Mouse (Mus musculus): Measurements from ENCODE around the gene Olfr459. TPM values are rescaled to one million over a fixed set of nuclear protein-coding genes. Genes with fewer than 3 reads are reported as not detected.

The Olfr459 gene
- not detected in 2 replicates for polyA plus RNA-seq (2015; fragmentation: Nextera tagmentation; extraction: Ambion mirVana)

GRCm38 (mm10) chr6:41775077-41775476 is at the start of gene Olfr459:
Gene Olfr459 (minus strand): TSS chr6:41775177.
- no peaks in the 10 kb centered on the region for H3K27me3 ChIP-seq (replicated peaks; ENCODE audit: control insufficient read depth, insufficient read depth, low read length)
- H3K9me3 ChIP-seq (ENCODE audit: control insufficient read depth, low read length): no peaks in the 10 kb centered on the region
- WGBS: 85% methylated on average over 7 of the region's 7 CpGs
- peaks cover 3% of the 10 kb centered on the region; the same call in 1 of the 2 replicates for H3K4me1 ChIP-seq (replicated peaks; ENCODE audit: control insufficient read depth, insufficient read depth, low read length)
- H3K4me2 ChIP-seq (ENCODE audit: low read length): no peak within 1 kb of the TSS
- H3K27ac ChIP-seq (ENCODE audit: low read length): peak within 1 kb of the TSS; percentile 58
- no peak for ATAC-seq
- H3K36me3 ChIP-seq (ENCODE audit: control insufficient read depth, insufficient read depth): no peaks in the 10 kb centered on the region
- H3K9ac ChIP-seq (replicated peaks; ENCODE audit: low read depth, low read length): no peak within 1 kb of the TSS
- H3K4me3 ChIP-seq (replicated peaks; ENCODE audit: low read length): no peak within 1 kb of the TSS

DNA sequence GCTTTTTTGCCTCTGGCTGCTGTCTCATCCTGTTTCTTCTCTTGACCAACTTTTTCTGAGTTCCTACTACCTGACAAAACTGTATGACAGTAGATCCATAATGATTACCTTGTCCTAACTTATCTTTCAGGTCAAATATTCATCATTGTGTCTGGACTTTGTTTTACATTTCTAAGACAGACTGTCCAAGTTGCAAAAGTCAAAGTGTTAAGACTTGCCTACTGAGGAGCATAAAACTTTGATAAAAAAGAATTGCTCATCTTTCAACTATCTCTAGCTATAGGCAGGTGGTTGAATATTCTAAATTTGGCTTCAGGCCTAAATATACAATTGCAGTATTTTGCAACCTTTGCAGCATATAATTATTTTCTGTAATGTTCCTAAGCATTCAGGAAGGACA is 49.1 kb upstream of the Olfr459 start:
- Histone ChIP-seq H3K27me3 (replicated peaks; ENCODE audit: control insufficient read depth, insufficient read depth, low read length) (no peaks in the 10 kb centered on the region), H3K4me3 (replicated peaks; ENCODE audit: low read length) (no peak overlapping the region), H3K4me2 (ENCODE audit: low read length) (no peak overlapping the region), H3K27ac (ENCODE audit: low read length) (no peak overlapping the region), H3K9ac (replicated peaks; ENCODE audit: low read depth, low read length) (no peak overlapping the region), H3K9me3 (ENCODE audit: control insufficient read depth, low read length) (no peaks in the 10 kb centered on the region), H3K4me1 (replicated peaks; ENCODE audit: control insufficient read depth, insufficient read depth, low read length) (no peaks in the 10 kb centered on the region), H3K36me3 (ENCODE audit: control insufficient read depth, insufficient read depth) (no peaks in the 10 kb centered on the region)
- no peak for ATAC-seq

DNA sequence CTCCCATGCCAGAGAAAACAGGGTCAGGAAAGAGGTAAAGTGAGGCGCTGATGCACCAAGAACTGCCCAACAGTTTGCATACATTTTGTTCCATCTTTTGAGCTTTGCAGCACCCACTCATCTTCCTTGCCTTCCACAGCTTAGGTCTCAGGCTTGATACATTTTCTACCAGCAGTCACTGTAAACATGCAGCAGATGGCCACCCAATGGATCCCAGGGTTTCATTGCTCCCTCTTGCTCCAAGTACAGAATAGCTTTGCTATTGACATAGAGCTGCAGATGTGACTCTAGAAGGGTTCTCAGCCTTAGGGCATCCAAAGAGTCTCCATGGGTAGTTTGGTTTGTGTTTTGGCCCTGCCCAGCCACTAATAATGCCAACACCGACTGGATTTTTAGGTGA is 11.7 kb upstream of the Olfr459 start:
- Histone ChIP-seq H3K4me1 (replicated peaks; ENCODE audit: control insufficient read depth, insufficient read depth, low read length) (no peaks in the 10 kb centered on the region), H3K36me3 (ENCODE audit: control insufficient read depth, insufficient read depth) (no peaks in the 10 kb centered on the region), H3K27ac (ENCODE audit: low read length) (no peak overlapping the region), H3K9ac (replicated peaks; ENCODE audit: low read depth, low read length) (no peak overlapping the region), H3K4me3 (replicated peaks; ENCODE audit: low read length) (no peak overlapping the region), H3K4me2 (ENCODE audit: low read length) (no peak overlapping the region), H3K9me3 (ENCODE audit: control insufficient read depth, low read length) (no peaks in the 10 kb centered on the region), H3K27me3 (replicated peaks; ENCODE audit: control insufficient read depth, insufficient read depth, low read length) (no peaks in the 10 kb centered on the region)
- 98% methylated on average over 2 of the region's 2 CpGs for WGBS
- no peak for ATAC-seq

- H3K9ac ChIP-seq (replicated peaks; ENCODE audit: low read depth, low read length): no peak overlapping the region
- H3K27ac ChIP-seq (ENCODE audit: low read length): peak overlapping the region; percentile 58
- no peak overlapping the region for H3K4me2 ChIP-seq (ENCODE audit: low read length)
- H3K9me3 ChIP-seq (ENCODE audit: control insufficient read depth, low read length): no peaks in the 10 kb centered on the region
- H3K4me1 ChIP-seq (replicated peaks; ENCODE audit: control insufficient read depth, insufficient read depth, low read length): peaks cover 3% of the 10 kb centered on the region; the same call in 1 of the 2 replicates
- H3K27me3 ChIP-seq (replicated peaks; ENCODE audit: control insufficient read depth, insufficient read depth, low read length): no peaks in the 10 kb centered on the region
- ATAC-seq: peak; percentile 96
- no peaks in the 10 kb centered on the region for H3K36me3 ChIP-seq (ENCODE audit: control insufficient read depth, insufficient read depth)
- H3K4me3 ChIP-seq (replicated peaks; ENCODE audit: low read length): no peak overlapping the region
- 54% methylated on average over 6 of the region's 6 CpGs for WGBS
Observed at GRCm38 (mm10) chr6:41775721-41776120, 744 bp upstream of the Olfr459 start.

- H3K36me3 ChIP-seq (ENCODE audit: control insufficient read depth, insufficient read depth): no peaks in the 10 kb centered on the region
- H3K27me3 ChIP-seq (replicated peaks; ENCODE audit: control insufficient read depth, insufficient read depth, low read length): no peaks in the 10 kb centered on the region
- no peaks in the 10 kb centered on the region; the same call in 1 of the 2 replicates for H3K4me1 ChIP-seq (replicated peaks; ENCODE audit: control insufficient read depth, insufficient read depth, low read length)
- H3K9me3 ChIP-seq (ENCODE audit: control insufficient read depth, low read length): no peaks in the 10 kb centered on the region
- no peak overlapping the region for H3K9ac ChIP-seq (replicated peaks; ENCODE audit: low read depth, low read length)
- WGBS: 80% methylated on average over 1 of the region's 1 CpGs
- ATAC-seq: no peak
- no peak overlapping the region for H3K4me2 ChIP-seq (ENCODE audit: low read length)
- no peak overlapping the region for H3K27ac ChIP-seq (ENCODE audit: low read length)
- H3K4me3 ChIP-seq (replicated peaks; ENCODE audit: low read length): no peak overlapping the region
Observed at GRCm38 (mm10) chr6:41769872-41770271, 5.1 kb downstream of the Olfr459 start.

GRCm38 (mm10) chr6:41764306-41764705 is 10.7 kb downstream of the Olfr459 start:
- Histone ChIP-seq H3K9me3 (ENCODE audit: control insufficient read depth, low read length) (no peaks in the 10 kb centered on the region), H3K4me2 (ENCODE audit: low read length) (no peak overlapping the region), H3K4me3 (replicated peaks; ENCODE audit: low read length) (no peak overlapping the region), H3K27ac (ENCODE audit: low read length) (no peak overlapping the region), H3K9ac (replicated peaks; ENCODE audit: low read depth, low read length) (no peak overlapping the region), H3K36me3 (ENCODE audit: control insufficient read depth, insufficient read depth) (no peaks in the 10 kb centered on the region), H3K4me1 (replicated peaks; ENCODE audit: control insufficient read depth, insufficient read depth, low read length) (no peaks in the 10 kb centered on the region), H3K27me3 (replicated peaks; ENCODE audit: control insufficient read depth, insufficient read depth, low read length) (no peaks in the 10 kb centered on the region)
- 90% methylated on average over 5 of the region's 5 CpGs for WGBS
- ATAC-seq: no peak

DNA sequence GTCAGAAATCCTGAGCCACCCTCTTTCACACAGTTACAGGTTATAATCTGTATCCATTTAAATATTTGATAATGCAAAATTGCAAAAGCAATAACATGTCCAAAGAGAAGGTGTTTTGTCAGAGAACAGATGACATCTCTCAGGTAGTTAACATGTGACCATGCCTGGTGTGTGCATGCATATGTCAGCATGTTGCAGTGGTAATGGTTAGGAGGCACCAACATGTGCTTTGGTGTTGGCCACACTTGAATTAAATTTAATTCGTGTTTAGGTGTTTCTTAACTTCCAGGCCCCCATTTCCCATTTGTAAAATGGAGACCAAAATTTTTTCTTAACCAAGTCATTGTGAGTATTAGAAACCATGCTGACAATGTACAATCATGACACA is 12.6 kb downstream of the Olfr459 start:
- 90% methylated on average over 1 of the region's 1 CpGs for WGBS
- Histone ChIP-seq H3K4me1 (replicated peaks; ENCODE audit: control insufficient read depth, insufficient read depth, low read length) (no peaks in the 10 kb centered on the region), H3K9ac (replicated peaks; ENCODE audit: low read depth, low read length) (no peak overlapping the region), H3K9me3 (ENCODE audit: control insufficient read depth, low read length) (no peaks in the 10 kb centered on the region), H3K4me3 (replicated peaks; ENCODE audit: low read length) (no peak overlapping the region), H3K4me2 (ENCODE audit: low read length) (no peak overlapping the region), H3K36me3 (ENCODE audit: control insufficient read depth, insufficient read depth) (no peaks in the 10 kb centered on the region), H3K27ac (ENCODE audit: low read length) (no peak overlapping the region), H3K27me3 (replicated peaks; ENCODE audit: control insufficient read depth, insufficient read depth, low read length) (no peaks in the 10 kb centered on the region)
- ATAC-seq: no peak

- Histone ChIP-seq H3K4me3 (replicated peaks; ENCODE audit: low read length) (no peak overlapping the region), H3K4me2 (ENCODE audit: low read length) (no peak overlapping the region), H3K9me3 (ENCODE audit: control insufficient read depth, low read length) (no peaks in the 10 kb centered on the region), H3K36me3 (ENCODE audit: control insufficient read depth, insufficient read depth) (no peaks in the 10 kb centered on the region), H3K9ac (replicated peaks; ENCODE audit: low read depth, low read length) (no peak overlapping the region), H3K27me3 (replicated peaks; ENCODE audit: control insufficient read depth, insufficient read depth, low read length) (no peaks in the 10 kb centered on the region), H3K27ac (ENCODE audit: low read length) (no peak overlapping the region), H3K4me1 (replicated peaks; ENCODE audit: control insufficient read depth, insufficient read depth, low read length) (no peaks in the 10 kb centered on the region)
- peak; percentile 86 for ATAC-seq
- 3% methylated on average over 1 of the region's 1 CpGs for WGBS
Observed at GRCm38 (mm10) chr6:41761702-41762369, 13.1 kb downstream of the Olfr459 start.

DNA sequence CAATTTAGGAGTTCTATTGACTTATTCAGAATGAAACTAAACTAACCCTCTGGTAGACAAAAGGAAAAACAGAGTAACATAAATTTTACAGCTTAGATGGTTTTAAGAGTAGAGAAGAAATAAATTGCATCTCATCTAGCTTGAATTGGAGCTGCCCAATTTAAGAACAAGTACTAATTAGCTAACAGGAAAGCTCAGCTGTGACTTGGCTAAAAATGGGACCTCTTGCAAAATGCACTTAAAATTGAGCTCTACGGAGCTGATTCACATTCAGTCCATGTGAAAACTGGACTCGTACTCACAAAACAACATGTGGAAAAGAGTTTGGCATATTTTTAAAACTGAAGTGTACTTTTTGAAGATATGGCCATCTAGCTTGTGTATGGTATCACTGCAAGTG is 15.4 kb downstream of the Olfr459 start:
- Histone ChIP-seq H3K4me3 (replicated peaks; ENCODE audit: low read length) (no peak overlapping the region), H3K36me3 (ENCODE audit: control insufficient read depth, insufficient read depth) (no peaks in the 10 kb centered on the region), H3K9me3 (ENCODE audit: control insufficient read depth, low read length) (no peaks in the 10 kb centered on the region), H3K27ac (ENCODE audit: low read length) (no peak overlapping the region), H3K4me1 (replicated peaks; ENCODE audit: control insufficient read depth, insufficient read depth, low read length) (no peaks in the 10 kb centered on the region), H3K4me2 (ENCODE audit: low read length) (no peak overlapping the region), H3K27me3 (replicated peaks; ENCODE audit: control insufficient read depth, insufficient read depth, low read length) (no peaks in the 10 kb centered on the region), H3K9ac (replicated peaks; ENCODE audit: low read depth, low read length) (no peak overlapping the region)
- ATAC-seq: no peak
- 83% methylated on average over 2 of the region's 2 CpGs for WGBS

DNA sequence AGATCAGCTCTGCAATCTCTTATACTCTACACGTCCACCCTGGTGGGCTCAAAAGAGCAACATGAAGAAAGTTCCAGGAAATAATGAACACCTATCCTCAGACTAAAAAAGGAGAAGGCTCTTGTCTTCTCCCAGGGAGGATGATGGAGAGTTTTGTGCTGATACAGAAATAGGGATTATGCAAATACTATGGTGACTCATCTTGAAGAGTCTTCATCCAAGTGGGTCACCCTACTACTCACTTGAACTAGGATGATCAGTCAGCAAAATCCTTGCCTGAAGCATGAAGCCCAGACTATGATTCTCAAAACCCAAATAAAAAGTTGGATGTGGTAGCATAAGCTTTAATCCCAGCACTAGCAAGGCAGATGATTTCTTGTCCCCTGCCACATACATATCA is 16.6 kb downstream of the Olfr459 start:
- ATAC-seq: no peak
- Histone ChIP-seq H3K27me3 (replicated peaks; ENCODE audit: control insufficient read depth, insufficient read depth, low read length) (no peaks in the 10 kb centered on the region), H3K4me2 (ENCODE audit: low read length) (no peak overlapping the region), H3K27ac (ENCODE audit: low read length) (no peak overlapping the region), H3K9ac (replicated peaks; ENCODE audit: low read depth, low read length) (no peak overlapping the region), H3K4me3 (replicated peaks; ENCODE audit: low read length) (no peak overlapping the region), H3K9me3 (ENCODE audit: control insufficient read depth, low read length) (no peaks in the 10 kb centered on the region), H3K36me3 (ENCODE audit: control insufficient read depth, insufficient read depth) (no peaks in the 10 kb centered on the region), H3K4me1 (replicated peaks; ENCODE audit: control insufficient read depth, insufficient read depth, low read length) (no peaks in the 10 kb centered on the region)
- WGBS: 83% methylated on average over 1 of the region's 1 CpGs
